Mouse (Mus musculus): ENCODE data around the gene Thap8.

DNA sequence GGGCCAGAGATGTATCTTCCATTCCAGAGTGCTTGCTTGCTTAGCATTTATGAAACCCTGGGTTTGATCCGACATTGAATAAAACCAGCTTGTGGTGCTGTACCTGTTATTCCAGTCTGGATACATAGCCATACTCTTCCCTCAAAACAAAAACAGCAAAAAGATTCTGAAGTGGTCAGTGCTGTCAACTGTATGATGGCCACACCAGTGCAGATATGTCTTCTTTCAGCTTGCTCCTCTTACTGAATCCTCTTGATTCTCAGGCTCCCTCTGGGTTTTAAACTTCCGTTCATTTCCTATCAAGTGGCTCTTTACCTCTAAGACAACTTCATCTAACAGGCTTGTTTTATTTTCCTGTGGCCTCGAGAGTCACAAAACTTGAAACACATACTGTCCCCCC is 43.9 kb downstream of the Thap8 start, which contains the start of gene Sdhaf1:
- no peak for TF ChIP-seq CTCF (IDR thresholded peaks at IDR 0.05; ENCODE audit: low read depth, low read length)
- no peak for TF ChIP-seq POLR2A (IDR thresholded peaks at IDR 0.05; ENCODE audit: extremely low read depth, insufficient read depth, low read length)
